Mouse (Mus musculus) spleen, postnatal 10 days (tissue): ENCODE data around the gene Mpig6b.

Source experiments
- DNase-seq, 2 experiments: peaks; one replicate each; pipeline ENCODE4 v3.0.0; 2021 to 2022; ENCODE audit warnings: low spot score in 2 of 2

Mpig6b gene

GRCm38 (mm10) chr17:35088151-35088550 is 22.2 kb upstream of the Mpig6b start:
- no peak for DNase-seq

GRCm38 (mm10) chr17:35085208-35085865 is 19.4 kb upstream of the Mpig6b start, which contains the start of gene Ly6g6f:
Ly6g6f (minus strand) TSS chr17:35085610.
- no peak for DNase-seq

- DNase-seq: no peak
These were observed 18.0 kb upstream of the Mpig6b start for GRCm38 (mm10) chr17:35083929-35084497.

GRCm38 (mm10) chr17:35082841-35083576 is 17.0 kb upstream of the Mpig6b start:
- no peak for DNase-seq

GRCm38 (mm10) chr17:35080710-35081109 is 14.7 kb upstream of the Mpig6b start:
- no peak for DNase-seq

GRCm38 (mm10) chr17:35080248-35080647 is 14.3 kb upstream of the Mpig6b start:
- no peak for DNase-seq

GRCm38 (mm10) chr17:35079778-35080177 is 13.8 kb upstream of the Mpig6b start:
- peak in 1 of 2 experiments; percentile 37 for DNase-seq

GRCm38 (mm10) chr17:35077786-35078233 is 11.8 kb upstream of the Mpig6b start, which contains the start of gene Ly6g6d:
Ly6g6d (minus strand) TSS chr17:35078065.
- DNase-seq: no peak

- DNase-seq: no peak
These were observed 11.3 kb upstream of the Mpig6b start for GRCm38 (mm10) chr17:35077285-35077684.

- DNase-seq: no peak
These were observed 10.7 kb upstream of the Mpig6b start, which contains the start of gene Ly6g6e for GRCm38 (mm10) chr17:35076507-35077176. Ly6g6e (plus strand) TSS chr17:35076902.

- DNase-seq: no peak
These were observed 8.1 kb upstream of the Mpig6b start for GRCm38 (mm10) chr17:35074097-35074496.

GRCm38 (mm10) chr17:35071454-35071853 is 5.5 kb upstream of the Mpig6b start:
- DNase-seq: no peak

GRCm38 (mm10) chr17:35070556-35071229 is 4.7 kb upstream of the Mpig6b start:
- DNase-seq: no peak

GRCm38 (mm10) chr17:35068213-35068914 is 2.4 kb upstream of the Mpig6b start:
- peak in 1 of 2 experiments; percentile 15 for DNase-seq

- peak in 1 of 2 experiments; percentile 58 for DNase-seq
These were observed 735 bp downstream of the Mpig6b start, which contains the start of gene Ly6g6c for GRCm38 (mm10) chr17:35064951-35065947. Ly6g6c (plus strand) TSS chr17:35065388.

- DNase-seq: peak in 1 of 2 experiments; percentile 11
These were observed 1.6 kb downstream of the Mpig6b start for GRCm38 (mm10) chr17:35064378-35064877.

- no peak for DNase-seq
These were observed 2.5 kb downstream of the Mpig6b start for GRCm38 (mm10) chr17:35063466-35063865.

GRCm38 (mm10) chr17:35061299-35061698 is 4.7 kb downstream of the Mpig6b start:
- no peak for DNase-seq

GRCm38 (mm10) chr17:35060737-35061297 is 5.2 kb downstream of the Mpig6b start:
- peak in 1 of 2 experiments; percentile 54 for DNase-seq
